Mouse (Mus musculus) embryonic fibroblast, embryonic 13.5 days (primary cell): ENCODE data around the gene Fryl. TPM values are rescaled to one million over a fixed set of nuclear protein-coding genes. Genes with fewer than 3 reads are reported as not detected.

Source experiments
- H3K27ac ChIP-seq: 2 replicates; pipeline ENCODE4 v1.5.1; 2012; ENCODE audit warnings: low read length, control low read depth, inconsistent platforms; ENCODE audit not compliant: insufficient read depth
- H3K4me1 ChIP-seq: 2 replicates; pipeline ENCODE4 v1.6.1; 2011; ENCODE audit warnings: low read length; ENCODE audit not compliant: control insufficient read depth, insufficient read depth
- H3K4me3 ChIP-seq: 2 replicates; pipeline ENCODE4 v1.5.1; 2011; ENCODE audit warnings: mild to moderate bottlenecking, control low read depth, low read length; ENCODE audit not compliant: insufficient read depth
- CTCF ChIP-seq: IDR thresholded peaks from 2 replicates; pipeline ENCODE4 v1.5.1; 2011; ENCODE audit warnings: mild to moderate bottlenecking, control low read depth, low read length, moderate library complexity, borderline replicate concordance; ENCODE audit not compliant: insufficient read depth
- POLR2A ChIP-seq: IDR thresholded peaks from 2 replicates; pipeline ENCODE4 v1.6.1; 2011; ENCODE audit warnings: low read depth, mild to moderate bottlenecking, control low read depth, low read length, moderate library complexity
- polyA plus RNA-seq: library from polyadenylated mRNA; stranded (reverse); fragments of >200 nt; gene quantifications from 2 replicates; pipeline ENCODE4 v1.2.4, GENCODE M21; 2011; ENCODE audit warnings: low read depth; ENCODE audit not compliant: missing spikeins, insufficient read length

The Fryl gene
- polyA plus RNA-seq, 1 experiment, result 59.2 TPM

GRCm38 (mm10) chr5:73257723-73258122 lies 1.3 kb upstream of the Fryl start:
- H3K4me3 ChIP-seq, result no peak overlapping the region
- H3K27ac ChIP-seq, result no peak overlapping the region
- no peak for TF ChIP-seq CTCF
- TF ChIP-seq POLR2A, result no peak
- no peaks in the 10 kb centered on the region; the same call in 1 of the 2 replicates for H3K4me1 ChIP-seq

GRCm38 (mm10) chr5:73257096-73257495 lies 677 bp upstream of the Fryl start:
- H3K27ac ChIP-seq, result no peak overlapping the region; the same call in 1 of the 2 replicates
- no peaks in the 10 kb centered on the region; the same call in 1 of the 2 replicates for H3K4me1 ChIP-seq
- peak overlapping the region; percentile 60 for H3K4me3 ChIP-seq
- no peak for TF ChIP-seq CTCF
- no peak for TF ChIP-seq POLR2A

GRCm38 (mm10) chr5:73255321-73256251 lies 833 bp downstream of the Fryl start:
- Histone ChIP-seq H3K4me1 (no peaks in the 10 kb centered on the region; the same call in 1 of the 2 replicates), H3K27ac (peak overlapping the region; percentile 70), H3K4me3 (peak overlapping the region; percentile 88)
- peak; percentile 24; the same call in 1 of the 2 replicates for TF ChIP-seq POLR2A
- TF ChIP-seq CTCF, result no peak

GRCm38 (mm10) chr5:73254660-73255059 lies 1.8 kb downstream of the Fryl start:
- peak overlapping the region; percentile 88 for H3K4me3 ChIP-seq
- TF ChIP-seq CTCF (no peak), POLR2A (no peak)
- no peaks in the 10 kb centered on the region; the same call in 1 of the 2 replicates for H3K4me1 ChIP-seq
- H3K27ac ChIP-seq, result no peak overlapping the region

GRCm38 (mm10) chr5:73252739-73253138 lies 3.7 kb downstream of the Fryl start:
- TF ChIP-seq POLR2A, result no peak
- TF ChIP-seq CTCF, result no peak
- H3K27ac ChIP-seq, result no peak overlapping the region
- no peaks in the 10 kb centered on the region; the same call in 1 of the 2 replicates for H3K4me1 ChIP-seq
- H3K4me3 ChIP-seq, result no peak overlapping the region

GRCm38 (mm10) chr5:73249341-73249740 lies 7.1 kb downstream of the Fryl start:
- Histone ChIP-seq H3K4me3 (no peak overlapping the region), H3K4me1 (no peaks in the 10 kb centered on the region; the same call in 1 of the 2 replicates), H3K27ac (no peak overlapping the region)
- no peak for TF ChIP-seq POLR2A
- no peak for TF ChIP-seq CTCF

GRCm38 (mm10) chr5:73248211-73248610 lies 8.2 kb downstream of the Fryl start:
- Histone ChIP-seq H3K4me3 (no peak overlapping the region), H3K27ac (no peak overlapping the region), H3K4me1 (no peaks in the 10 kb centered on the region; the same call in 1 of the 2 replicates)
- no peak for TF ChIP-seq CTCF
- TF ChIP-seq POLR2A, result no peak

- Histone ChIP-seq H3K27ac (no peak overlapping the region), H3K4me1 (no peaks in the 10 kb centered on the region), H3K4me3 (no peak overlapping the region)
- TF ChIP-seq POLR2A (no peak), CTCF (no peak)
Observed at GRCm38 (mm10) chr5:73246414-73246813, 10.0 kb downstream of the Fryl start.

GRCm38 (mm10) chr5:73244403-73244802 lies 12.0 kb downstream of the Fryl start:
- TF ChIP-seq CTCF (no peak), POLR2A (no peak)
- Histone ChIP-seq H3K4me1 (no peaks in the 10 kb centered on the region), H3K27ac (no peak overlapping the region), H3K4me3 (no peak overlapping the region)

GRCm38 (mm10) chr5:73241966-73242365 lies 14.5 kb downstream of the Fryl start:
- no peak overlapping the region for H3K4me3 ChIP-seq
- H3K27ac ChIP-seq, result no peak overlapping the region
- H3K4me1 ChIP-seq, result no peaks in the 10 kb centered on the region
- TF ChIP-seq CTCF (no peak), POLR2A (no peak)
